Mouse (Mus musculus): ENCODE measurements around the gene Dock6.
A peak's percentile ranks its signal among the peaks of the same experiment; 100 is the strongest.
"Not testable (repeated sequence)": the region's sequence is repeated elsewhere in the genome, so short reads cannot be mapped to it uniquely, and the experiment has no call there.

The Dock6 gene

DNA sequence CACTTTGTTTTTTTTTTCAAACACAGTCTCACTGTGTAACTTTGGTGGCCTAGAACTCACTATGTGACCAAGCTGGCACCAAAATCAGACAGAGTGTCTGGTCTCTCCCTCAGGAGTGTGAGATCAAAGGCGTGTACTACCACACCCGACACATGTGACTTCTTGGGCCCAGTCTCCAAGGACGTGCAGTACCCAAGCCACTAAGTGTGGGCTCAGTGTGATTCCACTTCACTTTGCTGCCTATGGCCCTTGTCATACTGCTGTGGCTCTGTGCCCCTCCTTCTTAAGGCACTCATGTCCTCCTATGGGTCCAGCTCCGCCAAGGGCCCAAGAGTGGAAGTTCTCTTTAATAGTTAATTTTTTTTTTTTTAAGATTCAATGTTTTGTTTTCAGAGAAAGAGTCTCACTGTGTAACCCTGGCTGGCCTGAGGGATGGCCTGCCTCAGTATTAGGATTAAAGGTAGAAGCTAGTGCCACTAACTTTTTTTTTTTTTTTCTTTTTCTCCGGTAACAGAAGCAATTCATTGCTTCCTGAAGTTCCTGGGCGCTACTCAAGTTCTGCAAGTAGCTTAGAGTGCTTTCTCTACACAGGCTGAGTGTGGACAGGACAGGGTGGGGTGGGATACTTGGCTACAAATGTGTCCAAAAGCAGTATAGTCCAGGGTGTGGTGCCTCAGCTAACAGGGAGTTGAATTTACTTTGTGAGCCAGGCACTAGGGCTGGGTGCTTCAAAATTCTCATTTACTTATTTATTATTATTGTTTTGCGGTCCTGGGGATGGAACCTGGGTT, 67.7 kb downstream of the Dock6 start:
- no peak for DNase-seq (ENCODE audit: low spot score in 2 of 2)

DNA sequence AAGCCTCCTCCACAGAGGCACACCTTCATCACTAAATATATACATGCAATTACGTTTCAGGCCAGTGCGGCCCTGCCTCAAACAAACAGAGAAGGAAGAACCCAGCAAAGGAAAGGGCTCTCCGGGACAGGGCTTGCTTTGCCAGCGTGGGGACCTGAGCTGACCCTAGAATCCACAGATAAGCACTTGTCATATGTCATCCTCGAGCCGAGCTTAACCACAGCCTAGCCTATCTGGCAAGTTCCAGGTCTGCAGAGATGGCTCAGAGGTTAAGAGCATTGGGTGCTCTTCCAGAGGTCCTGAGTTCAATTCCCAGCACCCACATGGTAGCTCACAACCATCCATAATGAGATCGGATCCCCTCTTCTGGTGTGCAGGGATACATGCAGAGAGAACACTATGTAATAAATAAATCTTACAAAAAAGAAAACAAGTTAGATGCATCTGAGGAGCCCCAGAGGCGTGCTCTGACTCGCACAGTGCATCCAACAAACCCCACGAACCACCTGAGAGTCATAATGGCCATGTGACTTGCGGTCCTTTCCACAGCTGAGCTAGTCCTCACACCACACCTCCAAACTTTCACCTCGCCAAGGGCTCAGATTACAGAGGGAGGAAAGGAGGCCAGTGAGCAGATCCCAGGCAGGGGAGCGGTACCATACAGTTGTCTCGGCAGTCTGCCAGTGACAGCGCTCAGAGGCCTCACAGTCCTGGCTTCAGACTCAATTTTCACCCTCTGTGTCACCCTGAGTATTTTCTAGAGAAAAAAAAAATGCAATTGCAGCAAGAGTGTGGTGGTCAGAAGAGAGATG, 70.6 kb downstream of the Dock6 start:
- no peak for DNase-seq (ENCODE audit: low spot score in 2 of 2)

DNA sequence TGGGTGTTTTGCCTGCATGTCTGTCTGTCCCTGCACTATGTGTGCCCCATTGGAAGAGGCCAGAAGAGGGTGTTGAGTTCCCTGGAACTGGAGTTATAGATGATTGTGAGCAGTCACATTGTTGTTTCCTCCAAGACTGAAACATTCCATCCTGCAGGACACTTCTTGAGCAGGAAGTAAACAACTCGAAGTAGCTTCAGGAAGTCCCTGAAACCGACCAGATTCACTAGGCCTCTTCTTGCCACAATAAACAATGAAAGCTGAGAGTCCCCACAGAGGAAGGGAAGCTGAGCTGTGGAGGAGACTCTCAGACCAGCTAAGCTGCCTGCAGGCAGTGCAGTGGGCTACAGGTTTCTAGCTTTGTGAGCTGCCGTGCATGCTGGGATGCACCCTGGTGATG, 74.7 kb downstream of the Dock6 start:
- DNase-seq (ENCODE audit: low spot score in 2 of 2): no peak

DNA sequence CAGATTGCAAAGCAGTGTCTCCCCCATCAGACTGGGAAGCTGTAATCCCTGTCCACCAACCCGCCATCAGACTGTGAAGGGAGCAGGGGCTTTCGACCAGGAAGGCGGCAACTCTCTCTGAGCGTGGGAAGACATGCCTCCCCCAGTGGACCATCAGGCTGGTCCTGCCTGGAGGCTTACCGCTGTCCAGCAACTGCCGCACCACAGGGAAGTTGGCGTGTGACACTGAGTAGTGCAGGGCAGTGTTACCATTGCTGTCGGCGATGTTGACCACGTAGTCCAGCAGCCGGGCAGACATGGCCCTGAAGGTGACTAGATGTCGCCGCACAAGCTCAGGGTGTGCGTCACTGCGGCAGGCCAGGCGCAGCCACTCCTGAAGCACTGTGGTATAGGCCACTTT, 78.1 kb downstream of the Dock6 start:
- no peak for DNase-seq (ENCODE audit: low spot score in 2 of 2)

DNA sequence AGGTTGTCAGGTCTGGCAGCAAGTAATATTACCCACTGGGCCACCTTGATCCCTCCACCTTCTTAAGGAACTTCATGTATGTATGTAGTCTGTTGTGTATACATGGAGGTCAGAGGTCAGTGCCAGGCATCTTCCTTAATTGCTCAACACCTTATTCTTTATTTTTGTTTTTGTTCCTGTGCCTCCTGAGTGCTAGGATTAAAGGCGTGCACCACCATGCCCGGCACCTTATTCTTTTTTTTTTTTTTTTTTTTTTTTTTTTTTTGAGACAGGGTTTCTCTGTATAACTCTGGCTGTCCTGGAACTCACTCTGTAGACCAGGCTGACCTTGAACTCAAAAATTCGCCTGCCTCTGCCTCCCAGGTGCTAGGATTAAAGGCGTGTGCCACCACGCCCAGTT, 79.0 kb downstream of the Dock6 start:
- DNase-seq (ENCODE audit: low spot score in 2 of 2): not testable (repeated sequence)

DNA sequence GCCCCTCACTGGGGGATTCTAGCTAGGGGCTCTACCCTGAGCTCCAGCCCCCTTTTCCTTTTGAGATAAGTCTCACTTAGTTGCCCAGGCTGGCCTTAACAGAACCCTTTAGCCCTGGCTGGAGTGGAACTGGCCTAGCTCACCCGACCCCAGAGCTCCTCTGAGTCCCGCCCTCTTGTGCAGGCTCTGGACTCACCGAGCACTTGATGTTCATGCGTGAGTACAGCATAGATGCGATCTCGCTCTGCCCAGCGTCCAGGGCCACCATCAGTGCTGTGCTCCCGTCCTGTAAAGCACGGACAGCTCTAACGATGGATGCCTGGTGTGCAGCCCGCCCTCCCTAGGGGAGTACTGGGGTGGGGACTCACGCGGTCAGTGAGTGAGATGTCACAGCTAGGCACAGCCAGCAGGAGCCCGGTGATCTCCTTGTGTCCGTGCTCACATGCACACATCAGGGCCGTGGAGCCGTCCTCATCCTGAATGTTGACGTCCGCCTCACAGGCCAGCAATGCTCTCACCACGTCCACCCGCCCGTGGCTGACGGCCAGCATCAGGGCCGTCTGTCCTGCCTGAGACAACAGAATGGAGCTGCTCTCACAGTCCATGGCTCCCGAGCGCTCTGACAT, 82.8 kb downstream of the Dock6 start:
- no peak for DNase-seq (ENCODE audit: low spot score in 2 of 2)

DNA sequence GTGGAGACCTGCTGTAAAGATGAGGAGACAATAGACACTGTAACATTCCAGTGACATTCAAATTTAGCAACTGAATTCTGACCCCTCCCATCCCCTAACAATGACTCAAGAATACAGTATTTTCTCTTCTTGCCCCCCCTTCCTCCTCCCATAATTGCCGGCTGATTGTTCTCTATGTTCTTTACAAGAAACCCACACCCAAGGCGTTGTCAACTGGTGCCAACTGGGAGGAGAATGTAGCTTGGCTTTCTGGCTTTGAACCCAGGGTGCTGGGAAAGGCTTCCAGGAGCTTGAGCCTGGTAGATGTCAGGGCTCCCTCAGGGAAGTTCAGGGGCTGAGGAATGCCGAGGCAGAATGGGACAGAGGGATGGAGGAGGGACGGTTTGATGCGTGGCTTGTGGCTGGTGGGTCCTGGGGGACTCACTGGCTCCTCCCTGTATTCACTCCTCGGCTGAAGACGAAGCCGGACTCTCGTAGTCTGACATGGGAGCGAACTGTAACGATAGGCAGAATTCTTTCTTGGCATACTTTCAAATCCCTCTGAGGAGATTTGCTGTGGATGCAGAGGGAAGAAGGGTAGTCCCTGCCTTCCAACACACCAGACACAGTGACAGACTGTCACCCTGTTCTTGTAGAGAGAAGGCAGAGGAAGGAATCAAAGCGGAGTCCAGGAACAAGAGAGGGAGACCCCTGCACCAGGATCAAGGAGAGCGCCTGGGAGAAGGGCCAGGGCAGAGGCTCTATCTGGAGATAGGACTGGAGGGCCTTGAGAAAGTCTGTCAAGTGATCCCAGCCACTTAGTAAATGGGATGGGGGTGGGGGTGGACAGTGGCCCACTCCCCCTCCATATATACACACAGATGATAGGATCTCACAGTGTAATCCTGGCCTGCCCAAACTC, 83.7 kb downstream of the Dock6 start:
- DNase-seq (ENCODE audit: low spot score in 2 of 2): no peak

DNA sequence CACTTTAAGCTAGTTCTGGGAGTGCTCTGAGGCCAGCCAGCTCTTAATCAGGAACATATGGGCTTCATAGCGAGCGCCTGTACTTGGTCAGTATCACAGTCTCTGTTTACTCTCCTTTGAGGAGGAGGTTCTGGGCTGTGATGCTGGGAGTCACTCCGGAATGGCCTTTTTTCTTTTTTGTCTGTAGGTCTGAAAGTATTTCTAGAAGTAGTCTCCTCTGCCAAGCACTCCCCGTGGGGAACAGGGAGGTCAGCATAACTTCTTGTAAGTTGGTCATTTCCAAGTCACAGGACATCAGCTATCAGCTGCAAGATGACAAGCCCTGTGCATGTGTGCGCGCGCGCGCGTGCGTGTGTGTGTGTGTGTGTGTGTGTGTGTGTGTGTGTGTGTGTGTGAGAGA, 84.5 kb downstream of the Dock6 start:
- DNase-seq (ENCODE audit: low spot score in 2 of 2): no peak

DNA sequence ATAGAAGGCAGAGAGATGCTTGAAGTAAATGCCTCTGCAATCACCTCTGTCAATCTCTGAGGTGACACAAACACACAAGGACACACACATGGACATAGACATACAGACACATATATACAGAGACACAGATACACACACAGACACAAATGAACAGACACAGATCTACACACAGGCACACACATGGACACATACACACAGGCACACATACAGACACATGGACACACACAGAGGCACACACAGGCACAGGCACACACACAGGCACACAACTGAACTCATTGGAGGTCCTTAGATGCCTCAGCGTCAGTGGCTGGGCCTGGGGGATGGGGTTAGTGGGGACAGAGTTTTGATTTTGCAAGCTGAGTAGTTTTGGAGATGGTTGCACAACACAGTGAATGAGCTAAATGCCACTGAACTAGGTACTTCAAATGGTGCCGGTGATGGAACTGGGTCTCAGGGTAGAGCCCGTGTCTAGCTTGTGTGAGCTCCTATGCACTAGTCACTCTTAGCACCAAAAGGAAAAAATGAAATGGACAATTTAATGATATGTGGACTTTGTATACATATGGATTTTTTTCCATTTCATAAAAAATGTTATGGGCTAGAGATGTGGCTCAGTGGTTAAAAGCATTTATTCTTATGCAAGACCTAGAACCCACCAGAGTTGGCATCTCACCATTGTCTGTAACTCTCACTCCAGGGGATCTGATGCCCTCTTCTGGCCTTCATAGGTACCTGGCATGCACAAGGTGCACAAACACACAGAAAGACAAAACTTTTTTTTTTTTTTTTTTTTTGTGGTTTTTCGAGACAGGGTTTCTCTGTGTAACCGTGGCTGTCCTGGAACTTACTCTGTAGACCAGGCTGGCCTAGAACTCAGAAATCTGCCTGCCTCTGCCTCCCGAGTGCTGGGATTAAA, 88.1 kb downstream of the Dock6 start:
- DNase-seq (ENCODE audit: low spot score in 2 of 2): no peak

DNA sequence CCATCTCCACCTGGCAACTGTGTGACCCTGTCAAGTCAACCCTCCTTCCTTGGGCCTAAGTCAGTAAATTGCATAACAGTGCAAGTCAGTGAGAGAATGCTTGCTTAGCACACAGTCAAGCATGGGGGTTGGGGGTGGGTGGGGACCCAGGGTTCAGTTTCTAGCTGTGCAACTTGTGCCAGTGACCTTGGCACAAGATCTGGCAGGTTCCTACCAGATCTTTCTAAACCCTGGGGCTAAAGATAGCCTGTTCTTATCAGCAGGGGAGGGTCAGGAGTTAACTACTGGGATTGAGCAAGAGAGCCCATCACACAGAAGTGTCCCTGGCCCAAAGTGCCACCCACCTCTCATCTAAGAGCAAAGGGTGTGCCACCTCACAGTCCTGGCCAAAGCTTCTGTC, 90.3 kb downstream of the Dock6 start:
- no peak for DNase-seq (ENCODE audit: low spot score in 2 of 2)

DNA sequence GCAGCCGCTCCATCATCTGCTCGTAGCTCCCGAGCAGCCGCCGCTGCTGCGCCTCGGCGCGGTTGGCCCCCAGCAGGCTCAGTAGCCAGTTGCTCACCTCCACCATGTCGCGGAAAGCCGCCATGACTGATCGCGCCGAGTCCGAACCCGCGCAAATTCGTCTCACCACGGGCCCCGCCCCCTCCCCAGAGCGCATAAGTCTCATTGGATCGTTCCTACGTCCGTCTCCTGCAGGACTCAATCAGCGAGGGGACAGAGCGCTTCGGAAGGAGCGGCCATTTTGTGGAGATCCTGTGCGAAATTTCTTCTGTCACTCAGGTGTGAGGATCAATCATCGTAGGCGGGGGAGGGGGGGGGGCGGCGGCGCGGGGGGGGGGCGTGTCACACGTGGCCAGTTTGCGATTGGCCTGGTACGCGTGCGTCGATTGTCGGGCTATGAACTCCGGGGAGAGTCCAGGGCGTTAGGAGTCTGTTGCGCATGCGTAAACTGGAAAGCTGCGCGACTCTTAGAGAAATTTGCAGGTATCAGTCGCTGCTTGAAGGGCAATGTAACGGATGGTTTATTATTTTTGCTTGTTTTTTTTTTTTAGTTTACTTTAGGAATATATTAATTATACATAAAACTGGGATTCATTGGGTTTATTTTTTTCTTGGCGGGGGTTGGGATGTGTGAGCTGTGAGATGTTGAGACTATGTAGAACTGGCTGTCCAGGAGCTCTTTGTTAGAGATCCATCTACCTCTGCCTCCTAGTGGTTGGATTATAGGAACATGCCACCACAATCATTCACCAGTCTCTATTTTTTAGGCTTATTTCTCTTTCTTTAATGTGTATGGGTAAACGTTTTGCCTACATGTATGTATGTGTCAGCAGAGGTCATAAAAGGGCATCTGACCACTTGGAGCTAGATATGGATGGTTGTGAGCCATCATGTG, 92.0 kb downstream of the Dock6 start, which contains the start of gene Spc24:
Gene Spc24 (minus strand): TSS at position 149 of the 934 bp plus-strand sequence.
- peak; percentile 91 to 95 for DNase-seq (ENCODE audit: low spot score in 2 of 2)

DNA sequence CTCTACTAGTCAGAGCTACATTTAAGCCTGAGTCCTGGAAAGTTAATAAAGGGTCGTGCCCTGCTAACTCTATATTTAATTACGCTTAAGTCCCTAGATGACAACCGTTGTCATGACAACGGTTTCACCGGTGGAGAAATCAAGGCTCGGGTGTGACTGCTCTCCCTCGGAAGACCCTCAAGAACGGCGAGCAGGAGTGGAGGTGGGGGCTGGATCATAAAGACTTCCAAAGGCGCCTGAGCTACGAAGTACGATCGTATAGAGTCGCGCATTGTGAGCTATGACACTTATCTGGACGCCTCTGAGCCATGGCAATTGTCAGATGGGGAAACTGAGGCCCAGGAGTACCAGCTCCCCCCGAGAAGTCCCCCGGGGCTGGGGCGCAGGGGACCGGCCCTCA, 92.7 kb downstream of the Dock6 start:
- no peak for DNase-seq (ENCODE audit: low spot score in 2 of 2)

DNA sequence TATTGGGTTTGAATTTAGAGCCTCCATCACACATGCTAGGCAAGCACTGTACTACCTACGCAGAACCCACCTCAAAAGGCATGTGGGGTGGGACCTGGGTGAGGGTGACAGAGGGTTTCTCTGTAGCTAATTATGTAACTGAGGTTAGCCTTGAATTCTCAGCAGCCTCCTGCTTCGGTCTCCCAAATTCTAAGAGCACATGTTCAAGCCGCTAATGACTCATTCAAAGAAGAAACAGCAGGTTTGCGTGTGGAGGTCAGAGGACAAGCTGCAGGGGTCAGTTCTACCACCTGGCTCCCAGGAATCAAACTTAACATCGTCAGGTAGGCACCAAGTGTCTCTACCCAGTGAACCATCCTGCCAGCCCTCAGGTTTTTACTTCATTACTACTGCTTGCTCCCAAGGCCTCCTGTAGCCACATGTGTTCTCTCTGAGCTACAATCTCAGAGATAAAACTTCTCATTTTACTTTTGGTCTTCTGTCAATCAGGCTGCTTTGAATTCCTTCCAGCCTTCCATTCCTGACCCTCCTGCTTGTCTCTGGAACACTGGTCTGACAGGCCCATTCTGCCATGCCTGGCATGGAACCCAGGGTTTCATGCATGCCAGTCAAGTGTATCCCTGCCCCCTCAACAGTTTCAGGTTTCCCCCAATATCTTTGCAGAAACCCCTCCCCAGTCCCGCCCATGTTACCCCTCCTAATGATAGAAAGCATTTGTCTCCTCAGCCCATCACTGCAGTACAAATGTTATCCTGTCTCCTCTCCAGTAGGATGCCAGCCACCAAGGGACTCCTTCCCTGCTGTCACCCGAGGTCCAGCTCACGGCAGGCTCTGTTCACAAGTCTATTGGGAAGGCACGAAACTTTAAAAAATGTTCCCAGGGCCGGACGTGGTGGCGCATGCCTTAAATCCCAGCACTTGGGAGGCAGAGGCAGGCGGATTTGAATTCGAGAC, 93.6 kb downstream of the Dock6 start:
- no peak for DNase-seq (ENCODE audit: low spot score in 2 of 2)

DNA sequence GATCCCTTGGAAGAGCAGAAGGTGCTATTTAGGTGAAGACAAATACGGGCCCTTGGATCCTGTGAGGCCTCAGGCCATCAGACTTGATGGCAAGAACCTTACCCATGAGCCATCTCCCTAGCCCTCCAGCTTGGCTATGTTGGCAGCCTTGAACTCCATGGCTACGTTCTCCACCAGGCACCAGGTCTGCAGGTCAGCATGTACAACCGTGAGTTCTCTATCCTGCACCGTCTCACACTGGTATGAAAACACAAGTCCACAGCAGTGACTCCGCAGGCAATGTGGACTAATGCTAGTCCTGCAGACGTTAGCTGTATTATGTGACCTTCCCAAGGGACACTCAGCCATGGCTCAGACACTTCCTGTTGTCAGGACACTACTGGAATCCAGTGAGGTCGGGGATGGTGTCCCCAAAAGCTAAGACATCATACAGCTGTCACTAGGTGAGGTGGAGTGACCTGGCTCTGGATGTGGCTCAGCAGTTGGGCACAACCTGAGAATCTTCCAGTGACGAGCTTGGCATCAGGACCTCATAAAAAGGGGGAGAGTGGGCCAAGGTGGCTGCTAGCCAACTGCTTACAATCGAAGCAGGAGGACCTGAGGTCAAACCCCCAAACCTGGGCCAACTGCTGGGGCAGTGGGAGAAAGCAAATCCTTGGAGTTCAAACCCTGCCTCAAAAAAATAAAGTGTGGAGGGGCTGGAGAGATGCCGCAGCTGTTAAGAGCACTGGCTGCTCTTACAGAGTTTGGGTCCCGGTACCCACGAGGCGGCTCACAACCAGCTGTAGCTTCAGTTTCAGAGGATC, 97.7 kb downstream of the Dock6 start:
- DNase-seq (ENCODE audit: low spot score in 2 of 2): no peak

DNA sequence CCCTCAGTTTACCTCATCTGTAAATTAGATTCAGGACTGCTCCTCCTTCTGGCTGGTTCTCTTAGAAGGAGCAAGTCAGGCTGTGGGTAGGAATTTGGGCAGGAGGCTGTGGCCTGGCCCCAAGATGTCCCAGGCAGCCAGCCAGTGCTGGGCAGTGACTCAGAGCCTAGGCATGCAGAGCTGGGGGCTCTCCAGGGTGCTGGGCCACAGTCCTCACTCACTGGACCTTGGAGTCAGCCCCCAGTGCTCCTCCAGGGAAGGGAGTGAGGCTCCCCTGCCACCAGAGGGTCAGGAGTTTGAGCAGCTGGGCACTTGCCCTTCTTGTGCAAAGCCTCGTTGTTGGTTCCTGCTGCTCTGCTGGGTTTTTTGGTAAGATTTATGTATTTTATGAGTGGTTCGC, 98.4 kb downstream of the Dock6 start:
- peak in 1 of 2 experiments; percentile 39 for DNase-seq (ENCODE audit: low spot score in 2 of 2)

DNA sequence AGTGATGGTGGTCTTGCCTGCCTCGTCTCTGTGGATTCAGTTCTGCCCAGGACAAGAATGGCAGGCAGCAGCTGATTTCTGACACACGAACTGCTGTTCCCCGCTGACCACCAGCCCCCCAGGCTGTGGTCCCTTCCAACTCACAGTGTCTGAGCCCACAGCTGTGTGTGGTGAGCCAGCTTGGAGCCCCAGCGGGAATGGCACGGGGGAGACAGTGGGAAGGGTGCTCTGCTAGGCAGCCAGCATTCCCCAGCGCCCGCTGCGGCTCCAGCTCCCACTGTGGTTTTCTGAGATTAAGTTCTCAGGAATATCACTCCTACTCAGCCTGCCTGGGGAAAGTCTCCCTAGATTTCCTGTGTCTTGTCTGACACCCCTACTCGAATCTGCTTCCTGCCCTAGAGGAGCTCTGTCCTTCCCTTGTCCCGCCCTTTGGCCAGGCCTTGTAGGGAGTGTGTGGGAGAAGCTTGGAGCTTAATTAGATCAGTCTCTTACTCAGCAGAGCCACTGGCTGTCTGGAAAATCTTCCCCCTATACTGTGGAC, 100.1 kb downstream of the Dock6 start:
- DNase-seq (ENCODE audit: low spot score in 2 of 2): no peak

DNA sequence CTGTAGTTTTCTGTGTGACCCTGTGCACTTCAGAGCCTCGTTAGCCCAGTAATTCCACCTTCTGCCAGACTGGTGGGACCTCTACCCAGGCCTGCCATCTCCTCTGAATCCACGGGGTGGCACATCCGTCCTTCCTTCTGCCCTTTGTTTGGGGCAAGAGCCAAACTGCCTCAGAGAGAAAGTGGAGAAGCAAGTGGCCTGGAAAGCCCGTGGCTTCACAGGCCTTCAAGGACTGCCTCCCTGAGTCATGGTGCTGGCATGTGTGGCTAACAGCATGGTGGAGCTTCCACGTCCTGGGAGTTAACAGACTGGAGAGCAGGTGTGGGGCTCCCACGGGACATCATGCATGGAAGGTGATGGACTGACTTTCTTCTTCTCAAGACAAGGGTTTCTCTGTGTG, 101.1 kb downstream of the Dock6 start:
- no peak for DNase-seq (ENCODE audit: low spot score in 2 of 2)

All from frontal cortex, postnatal 10 days (tissue).